Mouse (Mus musculus) ES-Bruce4 (cell line): ENCODE results near the gene Phf20. TPM values are rescaled to one million over a fixed set of nuclear protein-coding genes. Genes with fewer than 3 reads are reported as not detected.
A peak's percentile ranks its signal among the peaks of the same experiment; 100 is the strongest.

Source experiments
- H3K27ac ChIP-seq: 2 replicates; pipeline ENCODE4 v1.5.1; 2012; ENCODE audit warnings: low read length, inconsistent platforms; ENCODE audit not compliant: insufficient read depth
- H3K27me3 ChIP-seq: 2 replicates; pipeline ENCODE4 v1.6.1; 2012; ENCODE audit warnings: mild to moderate bottlenecking, low read length, inconsistent platforms; ENCODE audit not compliant: control insufficient read depth, poor library complexity, insufficient read depth, severe bottlenecking
- H3K36me3 ChIP-seq: 2 replicates; pipeline ENCODE4 v1.6.1; 2012; ENCODE audit warnings: inconsistent platforms, mild to moderate bottlenecking, low read length, moderate library complexity; ENCODE audit not compliant: control insufficient read depth, poor library complexity, insufficient read depth, severe bottlenecking
- H3K4me1 ChIP-seq: one replicate; pipeline ENCODE4 v1.8.1; 2011; ENCODE audit warnings: low read length; ENCODE audit not compliant: control insufficient read depth, insufficient read depth
- H3K4me3 ChIP-seq: 2 replicates; pipeline ENCODE4 v1.5.1; 2011; ENCODE audit warnings: low read depth, mild to moderate bottlenecking, low read length
- H3K9ac ChIP-seq: 2 replicates; pipeline ENCODE4 v1.6.1; 2012; ENCODE audit warnings: low read depth, mild to moderate bottlenecking, inconsistent platforms; ENCODE audit not compliant: poor library complexity, severe bottlenecking
- H3K9me3 ChIP-seq: replicated peaks from 2 replicates; pipeline ENCODE4 v1.6.1; 2012; ENCODE audit warnings: mild to moderate bottlenecking, low read length, inconsistent platforms; ENCODE audit not compliant: control insufficient read depth, poor library complexity, insufficient read depth, severe bottlenecking
- CTCF ChIP-seq: IDR thresholded peaks from one replicate; pipeline ENCODE4 v1.8.1; 2011; ENCODE audit warnings: low read depth, low read length
- EP300 ChIP-seq: IDR thresholded peaks from 2 replicates; pipeline ENCODE4 v1.6.1; 2011; ENCODE audit warnings: low read depth, low read length; ENCODE audit not compliant: insufficient read depth
- POLR2A ChIP-seq: IDR thresholded peaks from one replicate; pipeline ENCODE4 v1.8.1; 2011; ENCODE audit warnings: low read length; ENCODE audit not compliant: insufficient read depth
- polyA plus RNA-seq: library from polyadenylated mRNA; stranded (reverse); fragments of >200 nt; gene quantifications from 2 replicates; pipeline ENCODE4 v1.2.4, GENCODE M21; 2011; ENCODE audit warnings: low read depth; ENCODE audit not compliant: missing spikeins, insufficient read depth, insufficient read length

Phf20 gene
- polyA plus RNA-seq, 1 experiment = 78.8 TPM

DNA sequence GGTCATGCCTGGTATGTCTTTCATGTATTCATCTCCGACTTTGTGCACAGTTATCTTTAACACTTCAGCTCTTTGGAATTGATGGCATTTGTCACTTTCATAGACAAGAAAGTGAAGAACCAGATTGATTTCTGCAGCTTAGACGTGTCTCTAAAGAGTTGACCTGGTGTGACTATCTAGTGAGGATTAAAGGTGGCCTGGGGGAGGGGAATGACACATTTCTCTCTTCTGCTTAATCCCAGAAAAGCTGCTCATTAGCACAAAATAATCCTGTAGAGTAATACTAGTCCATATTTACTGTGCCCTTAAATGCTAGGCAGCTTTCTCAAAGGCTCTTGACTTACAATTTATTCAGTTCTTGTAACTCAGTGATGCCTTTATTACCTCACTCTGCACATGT is 88.9 kb downstream of the Phf20 start:
- H3K9ac ChIP-seq = no peak overlapping the region
- H3K27me3 ChIP-seq = no peaks in the 10 kb centered on the region
- no peaks in the 10 kb centered on the region for H3K4me1 ChIP-seq
- H3K4me3 ChIP-seq = no peak overlapping the region
- no peaks in the 10 kb centered on the region for H3K9me3 ChIP-seq
- H3K27ac ChIP-seq = no peak overlapping the region
- no peak for TF ChIP-seq CTCF
- TF ChIP-seq EP300 = no peak
- no peak for TF ChIP-seq POLR2A
- H3K36me3 ChIP-seq = peaks cover 29% of the 10 kb centered on the region

GRCm38 (mm10) chr2:156286733-156287132 is 90.5 kb downstream of the Phf20 start:
- Histone ChIP-seq H3K36me3 (peaks cover 31% of the 10 kb centered on the region), H3K4me1 (no peaks in the 10 kb centered on the region), H3K9me3 (no peaks in the 10 kb centered on the region), H3K27ac (no peak overlapping the region), H3K27me3 (no peaks in the 10 kb centered on the region), H3K4me3 (no peak overlapping the region), H3K9ac (no peak overlapping the region)
- TF ChIP-seq POLR2A = no peak
- peak; percentile 14 for TF ChIP-seq CTCF

- peaks cover 34% of the 10 kb centered on the region for H3K36me3 ChIP-seq
- H3K4me1 ChIP-seq = no peaks in the 10 kb centered on the region
- H3K9ac ChIP-seq = no peak overlapping the region
- no peak overlapping the region for H3K4me3 ChIP-seq
- no peak for TF ChIP-seq EP300
- TF ChIP-seq CTCF = no peak
- TF ChIP-seq POLR2A = no peak
- H3K27me3 ChIP-seq = no peaks in the 10 kb centered on the region
- H3K27ac ChIP-seq = no peak overlapping the region
- no peaks in the 10 kb centered on the region for H3K9me3 ChIP-seq
These were observed 92.0 kb downstream of the Phf20 start for GRCm38 (mm10) chr2:156288222-156288621.

DNA sequence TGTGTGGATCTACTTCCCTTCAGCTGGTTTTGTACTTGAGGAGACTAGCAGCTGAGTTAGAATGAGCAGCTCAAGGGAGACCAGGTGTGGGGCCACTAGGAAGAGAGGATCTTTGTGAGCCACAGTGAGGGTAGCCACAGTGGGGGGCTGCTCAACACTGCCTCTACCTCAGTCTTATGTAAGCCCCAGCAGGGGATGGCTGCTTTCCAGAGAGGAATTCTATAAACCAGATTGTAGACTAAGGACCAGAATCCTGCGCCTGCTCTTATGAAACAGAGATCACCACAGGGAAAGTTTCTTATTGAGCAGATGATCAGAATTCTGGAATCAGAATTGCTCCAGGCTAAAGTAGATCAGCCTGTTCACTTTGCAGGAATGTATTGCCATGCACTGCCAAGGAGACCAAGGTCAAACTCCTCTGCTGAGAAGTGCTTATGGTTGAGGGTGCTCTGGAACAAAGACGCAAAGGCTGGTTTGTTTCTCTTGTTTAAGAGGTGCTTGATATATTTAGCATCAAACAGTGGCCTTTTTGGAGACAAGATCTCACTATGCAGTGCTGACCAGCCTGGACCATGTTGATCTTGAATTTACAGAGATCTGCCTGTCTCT is 93.4 kb downstream of the Phf20 start:
- Histone ChIP-seq H3K27me3 (no peaks in the 10 kb centered on the region), H3K9ac (no peak overlapping the region), H3K27ac (no peak overlapping the region), H3K4me3 (no peak overlapping the region), H3K4me1 (no peaks in the 10 kb centered on the region), H3K9me3 (no peaks in the 10 kb centered on the region), H3K36me3 (peaks cover 37% of the 10 kb centered on the region)
- TF ChIP-seq POLR2A = no peak
- TF ChIP-seq EP300 = no peak
- no peak for TF ChIP-seq CTCF

DNA sequence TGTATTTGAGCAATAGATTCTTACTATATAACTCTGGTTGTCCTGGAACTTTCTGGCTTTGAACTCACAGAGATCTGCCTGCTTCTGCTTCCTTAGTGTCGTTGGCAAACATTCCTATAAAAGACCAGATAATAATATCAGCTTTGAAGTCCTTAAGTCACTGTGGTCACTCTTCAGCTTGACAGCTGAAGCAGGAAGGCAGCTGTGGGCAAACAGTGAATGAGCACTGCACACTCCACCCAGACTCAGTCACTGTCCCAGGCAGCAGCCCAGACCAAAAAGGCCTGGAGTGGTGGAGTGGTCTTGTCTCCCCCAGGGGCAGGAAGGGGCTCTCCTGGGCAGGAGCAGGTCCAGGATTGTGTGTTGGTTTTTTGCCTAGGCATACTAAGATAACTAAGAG is 95.7 kb downstream of the Phf20 start:
- Histone ChIP-seq H3K4me3 (no peak overlapping the region), H3K36me3 (peaks cover 38% of the 10 kb centered on the region), H3K9ac (no peak overlapping the region), H3K27me3 (no peaks in the 10 kb centered on the region), H3K9me3 (no peaks in the 10 kb centered on the region), H3K27ac (no peak overlapping the region), H3K4me1 (no peaks in the 10 kb centered on the region)
- TF ChIP-seq EP300 (no peak), POLR2A (no peak), CTCF (no peak)

GRCm38 (mm10) chr2:156295601-156296063 is 99.4 kb downstream of the Phf20 start:
- peaks cover 33% of the 10 kb centered on the region for H3K36me3 ChIP-seq

More at GRCm38 (mm10) chr2:156295601-156296063, 99.4 kb downstream of the Phf20 start:
- TF ChIP-seq POLR2A = no peak
- TF ChIP-seq CTCF = no peak
- TF ChIP-seq EP300 = no peak
- Histone ChIP-seq H3K4me3 (no peak overlapping the region), H3K9me3 (no peaks in the 10 kb centered on the region), H3K27me3 (no peaks in the 10 kb centered on the region), H3K27ac (no peak overlapping the region), H3K9ac (no peak overlapping the region), H3K4me1 (no peaks in the 10 kb centered on the region)
